9 mouse cellular contexts compared by ENCODE assay signal in genomic region chr14:4414965-4415835, GRCm38 (mm10). TPM values are rescaled to one million over a fixed set of nuclear protein-coding genes. Genes with fewer than 3 reads are reported as not detected.
DNase-seq lines count a peak whose midpoint lies in the region; ATAC-seq and TF ChIP-seq lines count a peak whose summit lies in the region.
"Not testable (repeated sequence)": the region's sequence is repeated elsewhere in the genome, so short reads cannot be mapped to it uniquely, and the experiment has no call there.
"Had no signal": no experiment of that assay in that cellular context is flagged by ENCODE, and none has a peak within 500 bp of the region (broad histone marks: within the 10 kb centered on the region; RNA-seq: fewer than 3 reads in every experiment).

Gene Gm3164 (plus strand): TSS chr14:4415448.

- DNase-seq in adrenal gland, postnatal 10 days = peak; percentile 62
- peak; percentile 71 for DNase-seq in heart, embryonic 10.5 days (ENCODE audit: low spot score)
- peak; percentile 1 for DNase-seq in hindbrain, postnatal 0 days (ENCODE audit: low spot score)
- peak; percentile 38 to 56 for DNase-seq in layer of hippocampus, postnatal 10 days (ENCODE audit: low spot score in 2 of 2)
- peak; percentile 40 for DNase-seq in urinary bladder, postnatal 25 days (ENCODE audit: low spot score)

- not testable (repeated sequence) for H3K36me3 ChIP-seq in embryonic facial prominence, embryonic 15.5 days; heart, embryonic 10.5 days; hindbrain, postnatal 0 days (ENCODE audit: insufficient read depth, low read length); lung, embryonic 16.5 days (ENCODE audit: control insufficient read depth, insufficient read depth, low read length); neural tube, embryonic 15.5 days

- under 1% methylated on average over 28 of the region's 59 CpGs for WGBS in embryonic facial prominence, embryonic 15.5 days
- WGBS in heart, embryonic 10.5 days = 0% methylated on average over 28 of the region's 59 CpGs
- 3% methylated on average over 20 of the region's 59 CpGs for WGBS in hindbrain, postnatal 0 days
- WGBS in lung, embryonic 16.5 days = 1% methylated on average over 25 of the region's 59 CpGs
- WGBS in neural tube, embryonic 15.5 days = under 1% methylated on average over 22 of the region's 59 CpGs

- not testable (repeated sequence) for H3K9ac ChIP-seq in embryonic facial prominence, embryonic 15.5 days; hindbrain, postnatal 0 days (replicated peaks; ENCODE audit: low read length); lung, embryonic 16.5 days (ENCODE audit: low read length)
- H3K9ac ChIP-seq in neural tube, embryonic 15.5 days (replicated peaks) = peak within 1 kb of the TSS; percentile 48

- H3K4me2 ChIP-seq in embryonic facial prominence, embryonic 15.5 days (replicated peaks) = peak within 1 kb of the TSS; percentile 62
- H3K4me2 ChIP-seq in hindbrain, postnatal 0 days (ENCODE audit: low read depth, low read length) = peak within 1 kb of the TSS; percentile 48
- H3K4me2 ChIP-seq in lung, embryonic 16.5 days (ENCODE audit: low read depth, low read length) = peak within 1 kb of the TSS; percentile 51
- H3K4me2 ChIP-seq in neural tube, embryonic 15.5 days = peak within 1 kb of the TSS; percentile 59

- peak within 1 kb of the TSS; percentile 33 for H3K4me3 ChIP-seq in embryonic facial prominence, embryonic 15.5 days (replicated peaks)
- H3K4me3 ChIP-seq in heart, embryonic 10.5 days = peak within 1 kb of the TSS; percentile 52
- peak within 1 kb of the TSS; percentile 37 for H3K4me3 ChIP-seq in hindbrain, postnatal 0 days (ENCODE audit: low read length)
- H3K4me3 ChIP-seq in lung, embryonic 16.5 days (ENCODE audit: low read length) = peak within 1 kb of the TSS; percentile 34
- H3K4me3 ChIP-seq in neural tube, embryonic 15.5 days (replicated peaks) = peak within 1 kb of the TSS; percentile 48

- not testable (repeated sequence) for H3K4me1 ChIP-seq in embryonic facial prominence, embryonic 15.5 days; heart, embryonic 10.5 days; hindbrain, postnatal 0 days (ENCODE audit: insufficient read depth, low read length); lung, embryonic 16.5 days (replicated peaks; ENCODE audit: control insufficient read depth, insufficient read depth, low read length); neural tube, embryonic 15.5 days

- peak; percentile 37 for TF ChIP-seq CTCF in hindbrain, postnatal 0 days (IDR thresholded peaks at IDR 0.05; ENCODE audit: low read depth)

- H3K27ac ChIP-seq in embryonic facial prominence, embryonic 15.5 days (replicated peaks); heart, embryonic 10.5 days; hindbrain, postnatal 0 days; lung, embryonic 16.5 days (ENCODE audit: low read length); neural tube, embryonic 15.5 days (replicated peaks): not testable (repeated sequence)

- not testable (repeated sequence) for ATAC-seq in embryonic facial prominence, embryonic 15.5 days (ENCODE audit: insufficient number of reproducible peaks, low FRiP score, low TSS enrichment, low read depth); hindbrain, postnatal 0 days; lung, embryonic 16.5 days (ENCODE audit: low read depth)
- peak; percentile 73; the same call in 1 of the 2 replicates for ATAC-seq in neural tube, embryonic 15.5 days (ENCODE audit: low FRiP score)

- not testable (repeated sequence) for H3K27me3 ChIP-seq in embryonic facial prominence, embryonic 15.5 days; heart, embryonic 10.5 days (ENCODE audit: insufficient read depth, poor library complexity, severe bottlenecking); hindbrain, postnatal 0 days (ENCODE audit: insufficient read depth, low read length); lung, embryonic 16.5 days (ENCODE audit: control insufficient read depth, insufficient read depth, low read depth, low read length); neural tube, embryonic 15.5 days (replicated peaks)

- not testable (repeated sequence) for H3K9me3 ChIP-seq in embryonic facial prominence, embryonic 15.5 days (replicated peaks); heart, embryonic 10.5 days; hindbrain, postnatal 0 days (ENCODE audit: low read length); lung, embryonic 16.5 days (ENCODE audit: control insufficient read depth, low read length); neural tube, embryonic 15.5 days (replicated peaks)

RNA-seq across cellular contexts. Expression of gene Gm3164, which starts in this region (rescaled TPM):
- total RNA-seq in adrenal gland, postnatal 10 days (2021) = under 1 TPM; 0.27 to 0.70 TPM
- 0.08 and 0.27 TPM in 2 replicates for polyA plus RNA-seq in embryonic facial prominence, embryonic 15.5 days (2015; fragmentation: Nextera tagmentation; extraction: Ambion mirVana)
- 0.39 and 0.48 TPM in 2 replicates for polyA plus RNA-seq in heart, embryonic 10.5 days (2016; fragmentation: Nextera tagmentation; extraction: Ambion mirVana)
- 1.1 and 1.5 TPM in 2 replicates for total RNA-seq in hindbrain, postnatal 0 days (2014; rRNA removed)
- 4.1 and 6.4 TPM in 2 replicates for polyA plus RNA-seq in hindbrain, postnatal 0 days (2015; fragmentation: Nextera tagmentation; extraction: Ambion mirVana)
- 1 to 10 TPM; 1.1 to 3.6 TPM for total RNA-seq in layer of hippocampus, postnatal 10 days (2021)
- 0.28 and 0.33 TPM in 2 replicates for polyA plus RNA-seq in lung, embryonic 16.5 days (2015; fragmentation: Nextera tagmentation; extraction: Ambion mirVana)
- 5.4 and 6.0 TPM in 2 replicates for polyA plus RNA-seq in neural tube, embryonic 15.5 days (2015; fragmentation: Nextera tagmentation; extraction: Ambion mirVana)
- total RNA-seq: monocyte, adult 5-6 weeks had no signal

Comparison
In these comparisons a context has a peak if more than half of its experiments do, and no peak if none do; other contexts are left out.
1. Peak in DNase-seq in adrenal gland, postnatal 10 days; RNA of the gene not detected or under 1 TPM.
2. Peak in DNase-seq and H3K4me3 ChIP-seq in heart, embryonic 10.5 days; RNA of the gene not detected or under 1 TPM.
3. DNase-seq: peak in every context shown above with its lines; median percentile 71 in heart, embryonic 10.5 days; 62 in adrenal gland, postnatal 10 days; 47 in layer of hippocampus, postnatal 10 days; 40 in urinary bladder, postnatal 25 days; 1 in hindbrain, postnatal 0 days.